In genomic region chr2:165314197-165314596, GRCm38 (mm10) we compare ENCODE assay signal across 15 mouse cellular contexts. TPM values are rescaled to one million over a fixed set of nuclear protein-coding genes. Genes with fewer than 3 reads are reported as not detected.
"Had no signal": no experiment of that assay in that cellular context is flagged by ENCODE, and none has a peak within 500 bp of the region (broad histone marks: within the 10 kb centered on the region; RNA-seq: fewer than 3 reads in every experiment).

No protein-coding gene starts in this region.

- H3K9ac ChIP-seq: limb, embryonic 12.5 days; liver, embryonic 13.5 days; liver, postnatal 0 days; lung, embryonic 15.5 days; midbrain, embryonic 15.5 days; neural tube, embryonic 12.5 days had no signal

- H3K4me3 ChIP-seq: limb, embryonic 12.5 days; liver, embryonic 13.5 days; lung, embryonic 15.5 days; midbrain, embryonic 15.5 days; neural tube, embryonic 12.5 days had no signal

- H3K27ac ChIP-seq: limb, embryonic 12.5 days; liver, embryonic 13.5 days; lung, embryonic 15.5 days; midbrain, embryonic 15.5 days; neural tube, embryonic 12.5 days; stomach, postnatal 0 days had no signal

- DNase-seq: layer of hippocampus, postnatal 36 days; liver; liver, embryonic 13.5 days; liver, postnatal 0 days; thymus, postnatal 14 days had no signal

- H3K27me3 ChIP-seq: limb, embryonic 12.5 days; liver, embryonic 13.5 days; lung, embryonic 15.5 days; midbrain, embryonic 15.5 days had no signal

- ATAC-seq: intestine, embryonic 16.5 days; liver, postnatal 0 days; midbrain, embryonic 15.5 days had no signal

- H3K4me2 ChIP-seq: limb, embryonic 12.5 days; liver, embryonic 13.5 days; lung, embryonic 15.5 days; midbrain, embryonic 15.5 days; neural tube, embryonic 12.5 days had no signal

- H3K9me3 ChIP-seq: limb, embryonic 12.5 days; liver, embryonic 13.5 days; lung, embryonic 15.5 days; midbrain, embryonic 15.5 days; neural tube, embryonic 12.5 days had no signal

RNA-seq across cellular contexts. Expression of gene Zfp663, which starts 54.3 kb away (rescaled TPM):
- total RNA-seq: left cerebral cortex, postnatal 36 days; monocyte, adult 5-6 weeks; neutrophil, adult 5-6 weeks had no signal
- polyA plus RNA-seq: large intestine, adult 2 months; liver, postnatal 0 days had no signal
